Mouse (Mus musculus): ENCODE results near the gene Sympk. TPM values are rescaled to one million over a fixed set of nuclear protein-coding genes. Genes with fewer than 3 reads are reported as not detected.

The Sympk gene
- polyA plus RNA-seq, 1 experiment: 76.1 TPM

- DNase-seq: peak; percentile 89
- H3K4me3 ChIP-seq (replicated peaks; ENCODE audit: extremely low read depth, low read depth, low read length): peak within 1 kb of the TSS; percentile 56
- H3K4me1 ChIP-seq (ENCODE audit: control insufficient read depth, insufficient read depth, low read length): peaks cover 5% of the 10 kb centered on the region
- WGBS: 1% methylated on average over 82 of the region's 91 CpGs
- TF ChIP-seq CTCF (IDR thresholded peaks at IDR 0.05; ENCODE audit: insufficient read depth, low read length) (no peak), POLR2A (IDR thresholded peaks at IDR 0.05; ENCODE audit: borderline replicate concordance, extremely low read depth, low read depth, low read length) (no peak)
Observed at GRCm38 (mm10) chr7:19075723-19076585, 51.8 kb downstream of the Sympk start, which contains the start of gene Dmwd. Dmwd (plus strand) TSS chr7:19076227.

- WGBS: 1% methylated on average over 22 of the region's 22 CpGs
- TF ChIP-seq CTCF (IDR thresholded peaks at IDR 0.05; ENCODE audit: insufficient read depth, low read length) (no peak), POLR2A (IDR thresholded peaks at IDR 0.05; ENCODE audit: borderline replicate concordance, extremely low read depth, low read depth, low read length) (no peak)
Observed at GRCm38 (mm10) chr7:19076586-19076991, 52.4 kb downstream of the Sympk start.

GRCm38 (mm10) chr7:19077761-19078160, 53.6 kb downstream of the Sympk start:
- no peak for DNase-seq
- Histone ChIP-seq H3K4me1 (ENCODE audit: control insufficient read depth, insufficient read depth, low read length) (peaks cover 5% of the 10 kb centered on the region), H3K4me3 (replicated peaks; ENCODE audit: extremely low read depth, low read depth, low read length) (no peak overlapping the region)
- 42% methylated on average over 14 of the region's 14 CpGs for WGBS
- TF ChIP-seq POLR2A (IDR thresholded peaks at IDR 0.05; ENCODE audit: borderline replicate concordance, extremely low read depth, low read depth, low read length) (no peak), CTCF (IDR thresholded peaks at IDR 0.05; ENCODE audit: insufficient read depth, low read length) (no peak)

More at GRCm38 (mm10) chr7:19076586-19076991, 52.4 kb downstream of the Sympk start:
- Histone ChIP-seq H3K4me1 (ENCODE audit: control insufficient read depth, insufficient read depth, low read length) (peaks cover 5% of the 10 kb centered on the region), H3K4me3 (replicated peaks; ENCODE audit: extremely low read depth, low read depth, low read length) (peak overlapping the region; percentile 56)
- DNase-seq: no peak

GRCm38 (mm10) chr7:19078732-19079131, 54.6 kb downstream of the Sympk start:
- DNase-seq: no peak
- Histone ChIP-seq H3K4me3 (replicated peaks; ENCODE audit: extremely low read depth, low read depth, low read length) (no peak overlapping the region), H3K4me1 (ENCODE audit: control insufficient read depth, insufficient read depth, low read length) (peaks cover 5% of the 10 kb centered on the region)
- no peak for TF ChIP-seq POLR2A (IDR thresholded peaks at IDR 0.05; ENCODE audit: borderline replicate concordance, extremely low read depth, low read depth, low read length)
- no peak for TF ChIP-seq CTCF (IDR thresholded peaks at IDR 0.05; ENCODE audit: insufficient read depth, low read length)
- WGBS: 77% methylated on average over 3 of the region's 3 CpGs

GRCm38 (mm10) chr7:19080451-19080950, 56.3 kb downstream of the Sympk start:
- DNase-seq: no peak
- no peak overlapping the region for H3K4me3 ChIP-seq (replicated peaks; ENCODE audit: extremely low read depth, low read depth, low read length)
- 85% methylated on average over 19 of the region's 19 CpGs for WGBS
- TF ChIP-seq CTCF (IDR thresholded peaks at IDR 0.05; ENCODE audit: insufficient read depth, low read length) (no peak), POLR2A (IDR thresholded peaks at IDR 0.05; ENCODE audit: borderline replicate concordance, extremely low read depth, low read depth, low read length) (no peak)
- peaks cover under 1% of the 10 kb centered on the region for H3K4me1 ChIP-seq (ENCODE audit: control insufficient read depth, insufficient read depth, low read length)

- TF ChIP-seq CTCF (IDR thresholded peaks at IDR 0.05; ENCODE audit: insufficient read depth, low read length) (no peak), POLR2A (IDR thresholded peaks at IDR 0.05; ENCODE audit: borderline replicate concordance, extremely low read depth, low read depth, low read length) (no peak)
- no peak overlapping the region for H3K4me3 ChIP-seq (replicated peaks; ENCODE audit: extremely low read depth, low read depth, low read length)
- no peak for DNase-seq
- 77% methylated on average over 4 of the region's 4 CpGs for WGBS
- H3K4me1 ChIP-seq (ENCODE audit: control insufficient read depth, insufficient read depth, low read length): peaks cover 6% of the 10 kb centered on the region
Observed at GRCm38 (mm10) chr7:19082171-19082570, 58.0 kb downstream of the Sympk start.

- Histone ChIP-seq H3K4me1 (ENCODE audit: control insufficient read depth, insufficient read depth, low read length) (peaks cover 6% of the 10 kb centered on the region), H3K4me3 (replicated peaks; ENCODE audit: extremely low read depth, low read depth, low read length) (no peak overlapping the region)
- TF ChIP-seq POLR2A (IDR thresholded peaks at IDR 0.05; ENCODE audit: borderline replicate concordance, extremely low read depth, low read depth, low read length) (no peak), CTCF (IDR thresholded peaks at IDR 0.05; ENCODE audit: insufficient read depth, low read length) (no peak)
- WGBS: 46% methylated on average over 6 of the region's 6 CpGs
- no peak for DNase-seq
Observed at GRCm38 (mm10) chr7:19083096-19083495, 58.9 kb downstream of the Sympk start.

- peaks cover 6% of the 10 kb centered on the region for H3K4me1 ChIP-seq (ENCODE audit: control insufficient read depth, insufficient read depth, low read length)
- H3K4me3 ChIP-seq (replicated peaks; ENCODE audit: extremely low read depth, low read depth, low read length): peak within 1 kb of the TSS; percentile 60
Observed at GRCm38 (mm10) chr7:19083701-19084100, 59.5 kb downstream of the Sympk start, which contains the start of gene Dmpk. Dmpk (plus strand) TSS chr7:19083849.

GRCm38 (mm10) chr7:19084277-19084771, 60.1 kb downstream of the Sympk start:
- TF ChIP-seq CTCF (IDR thresholded peaks at IDR 0.05; ENCODE audit: insufficient read depth, low read length) (no peak), POLR2A (IDR thresholded peaks at IDR 0.05; ENCODE audit: borderline replicate concordance, extremely low read depth, low read depth, low read length) (no peak)
- 50% methylated on average over 6 of the region's 6 CpGs for WGBS
- DNase-seq: no peak
- peak overlapping the region; percentile 60 for H3K4me3 ChIP-seq (replicated peaks; ENCODE audit: extremely low read depth, low read depth, low read length)
- peaks cover 6% of the 10 kb centered on the region for H3K4me1 ChIP-seq (ENCODE audit: control insufficient read depth, insufficient read depth, low read length)

More at GRCm38 (mm10) chr7:19083701-19084100, 59.5 kb downstream of the Sympk start, which contains the start of gene Dmpk:
- 42% methylated on average over 10 of the region's 10 CpGs for WGBS
- DNase-seq: no peak
- TF ChIP-seq POLR2A (IDR thresholded peaks at IDR 0.05; ENCODE audit: borderline replicate concordance, extremely low read depth, low read depth, low read length) (0 out of 2 replicates have a peak, but pooled peaks have one; percentile 24), CTCF (IDR thresholded peaks at IDR 0.05; ENCODE audit: insufficient read depth, low read length) (no peak)

All from lung, adult 2 months (tissue).